Mouse (Mus musculus) effector memory CD4-positive, alpha-beta T cell, adult 5 months (primary cell): ENCODE measurements around the gene Slc35c2. TPM values are rescaled to one million over a fixed set of nuclear protein-coding genes. Genes with fewer than 3 reads are reported as not detected.

ENCODE experiments used
- polyA plus RNA-seq: library from polyadenylated mRNA; unstranded; fragments of 100-300 nt; shearing (Covaris generic); gene quantifications from one replicate; pipeline ENCODE4 v1.2.1, GENCODE M21; 2017

Gene Slc35c2
- 39.0 TPM for polyA plus RNA-seq

GRCm38 (mm10) chr2:165287202-165287984 is at the start of gene Slc35c2:
TSS of gene Slc35c2 (minus strand) at chr2:165287869.

DNA sequence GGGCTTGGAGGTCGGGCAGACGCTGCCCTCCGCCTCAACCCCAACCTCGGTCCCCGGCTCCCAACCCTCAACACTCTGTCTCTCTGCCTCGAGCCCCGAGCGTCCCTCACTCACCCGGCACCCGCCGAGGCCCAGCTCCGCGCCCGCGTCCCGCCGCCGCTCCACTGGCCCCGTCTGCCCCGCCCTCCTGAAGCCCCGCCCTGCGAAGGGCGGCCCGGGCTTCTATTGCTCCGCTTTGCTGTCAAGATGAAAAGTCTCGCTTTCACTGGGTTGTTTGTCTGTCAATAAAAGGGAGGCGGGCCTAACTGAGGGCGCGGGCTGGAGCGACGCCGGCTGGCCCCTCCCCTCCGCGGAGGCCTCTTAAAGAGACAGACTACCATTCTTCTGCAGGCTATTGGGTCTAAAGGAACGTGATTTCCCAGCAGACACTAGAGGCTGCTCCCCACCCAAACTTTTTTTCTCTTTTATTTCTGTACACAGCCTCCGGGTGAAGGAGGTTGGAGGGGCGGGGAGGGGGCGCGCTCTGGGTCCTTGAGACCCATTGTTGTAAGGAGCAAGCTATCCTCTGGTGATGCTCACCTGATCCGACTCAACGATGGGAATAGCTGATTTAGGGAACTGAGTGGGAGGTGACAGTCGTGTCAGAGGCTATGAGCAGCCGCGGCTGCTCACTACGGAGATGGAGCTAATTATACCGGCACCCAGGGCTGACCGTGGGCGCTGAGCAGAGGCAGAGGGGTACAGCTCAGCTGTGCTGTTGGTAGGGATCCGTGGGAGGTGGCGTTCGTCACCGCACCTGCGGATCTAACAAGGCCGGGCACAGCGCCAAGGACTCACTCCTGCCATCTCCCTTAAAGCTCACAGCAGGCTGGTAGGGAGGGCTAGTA is 38.9 kb upstream of the Slc35c2 start, which contains the start of gene Elmo2:
Elmo2 (minus strand) TSS at position 176 of the 887 bp plus-strand sequence.

DNA sequence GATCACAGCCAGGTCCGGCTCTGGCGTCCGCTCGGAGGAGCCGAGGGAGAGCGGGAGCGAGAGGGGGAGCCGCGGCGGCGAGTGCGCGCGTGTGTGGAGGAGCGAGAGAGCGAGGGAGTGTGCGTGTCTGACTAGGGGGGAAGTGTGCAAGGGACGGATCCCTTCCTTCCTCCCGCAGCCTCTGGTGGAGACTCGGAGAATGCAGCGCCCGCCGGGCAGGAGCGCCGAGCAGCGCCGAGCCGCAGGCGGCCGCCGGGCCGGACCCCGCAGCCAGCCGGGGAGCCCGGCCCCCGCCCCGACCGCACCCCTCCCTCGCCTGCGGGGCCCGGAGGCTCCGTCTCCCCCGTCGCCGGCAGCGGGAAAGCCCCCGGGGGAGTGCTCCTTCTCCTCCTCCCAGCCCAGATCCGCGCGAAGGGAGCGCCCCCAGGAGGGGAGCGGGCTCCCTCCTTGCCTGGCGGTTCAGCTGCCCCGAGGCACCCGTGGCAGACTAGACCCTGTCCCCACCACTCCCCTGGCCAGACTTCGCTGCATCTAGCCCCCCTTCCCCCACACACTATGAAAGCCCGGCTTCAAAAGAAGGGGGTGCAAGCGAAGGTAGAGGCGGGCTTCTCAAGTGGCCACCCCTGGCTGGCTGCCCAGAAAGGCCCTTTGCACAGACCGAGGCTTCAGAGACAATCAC is 52.9 kb downstream of the Slc35c2 start, which contains the start of gene Cdh22:
Cdh22 (minus strand) TSS at position 241 of the 679 bp plus-strand sequence.

Other genes starting within 250 kb of the Slc35c2 start
- not detected for gene Cd40, start 232.2 kb downstream of the Slc35c2 start, polyA plus RNA-seq
- not detected for gene 1700025C18Rik, start 197.1 kb downstream of the Slc35c2 start, polyA plus RNA-seq
- not detected for gene Cdh22, start 53.0 kb downstream of the Slc35c2 start, polyA plus RNA-seq
- gene Elmo2, start 38.6 kb upstream of the Slc35c2 start, polyA plus RNA-seq, result 31.8 TPM
- not detected for gene Zfp663, start 80.9 kb upstream of the Slc35c2 start, polyA plus RNA-seq
- not detected for gene Zfp334, start 100.4 kb upstream of the Slc35c2 start, polyA plus RNA-seq
- not detected for gene Ocstamp, start 112.5 kb upstream of the Slc35c2 start, polyA plus RNA-seq
- not detected for gene Slc13a3, start 185.4 kb upstream of the Slc35c2 start, polyA plus RNA-seq
- 17.5 TPM for gene Trp53rka, start 205.5 kb upstream of the Slc35c2 start, polyA plus RNA-seq
- not detected for gene Slc2a10, start 215.9 kb upstream of the Slc35c2 start, polyA plus RNA-seq